Mouse (Mus musculus) urinary bladder, adult 2 months (tissue): ENCODE results near the gene 4930556J24Rik. TPM values are rescaled to one million over a fixed set of nuclear protein-coding genes. Genes with fewer than 3 reads are reported as not detected.
"Not testable (repeated sequence)": the region's sequence is repeated elsewhere in the genome, so short reads cannot be mapped to it uniquely, and the experiment has no call there.

Experiments used
- DNase-seq: peaks from one replicate; pipeline ENCODE4 v3.0.0; 2022; ENCODE audit warnings: low spot score
- polyA plus RNA-seq: library from polyadenylated mRNA; depleted of rRNA; stranded (reverse); fragments of >200 nt; gene quantifications from 2 replicates; pipeline ENCODE4 v1.2.3, GENCODE M21; 2012

Gene 4930556J24Rik
- polyA plus RNA-seq, 1 experiment: 0.04 TPM

DNA sequence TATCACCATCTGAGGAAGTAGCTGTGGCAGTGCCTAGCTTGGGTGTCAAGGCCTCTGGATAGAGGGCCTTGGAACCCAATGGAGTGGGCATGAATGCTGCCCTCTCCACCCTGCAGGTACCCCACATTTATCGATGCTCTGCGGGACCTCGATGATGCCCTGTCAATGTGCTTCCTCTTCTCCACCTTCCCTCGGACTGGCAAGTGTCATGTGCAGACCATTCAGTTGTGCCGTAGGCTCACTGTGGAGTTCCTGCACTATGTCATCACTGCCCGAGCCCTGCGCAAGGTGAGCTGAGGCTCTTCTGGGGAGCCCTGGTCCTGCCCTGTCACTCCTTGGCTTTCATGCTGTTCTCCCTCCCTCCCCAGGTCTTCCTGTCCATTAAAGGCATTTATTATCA lies 3.5 kb downstream of the 4930556J24Rik start:
- DNase-seq: no peak

- DNase-seq: peak; percentile 6
Measured at GRCm38 (mm10) chr11:3970361-3970760, 6.2 kb downstream of the 4930556J24Rik start.

GRCm38 (mm10) chr11:3969837-3970236 lies 6.7 kb downstream of the 4930556J24Rik start:
- peak; percentile 5 for DNase-seq

GRCm38 (mm10) chr11:3964416-3965172 lies 12.0 kb downstream of the 4930556J24Rik start:
- no peak for DNase-seq

GRCm38 (mm10) chr11:3963610-3964415 lies 12.8 kb downstream of the 4930556J24Rik start, which contains the start of gene Pes1:
Pes1 (plus strand) TSS chr11:3963975.
- peak; percentile 64 for DNase-seq

DNA sequence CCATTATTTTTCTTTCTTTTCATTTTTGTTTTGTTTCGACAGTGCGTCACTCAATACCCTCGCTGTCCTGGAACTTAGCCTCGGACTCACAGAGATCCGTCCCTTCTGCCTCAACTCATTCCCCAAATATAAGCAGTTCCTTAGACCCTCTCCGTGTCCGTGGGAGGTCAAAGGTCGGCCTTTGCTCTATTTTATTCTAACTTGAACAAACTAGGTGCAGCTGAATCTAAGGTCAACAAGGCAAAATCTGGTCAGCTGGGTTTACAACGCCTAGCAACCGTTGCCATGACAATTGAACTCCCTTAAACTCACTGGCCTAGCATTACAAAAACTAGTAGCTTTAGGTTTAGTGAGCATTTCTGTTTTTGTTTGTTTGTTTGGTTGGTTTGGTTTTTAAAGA lies 13.4 kb downstream of the 4930556J24Rik start:
- DNase-seq: no peak

- no peak for DNase-seq
Measured at GRCm38 (mm10) chr11:3961761-3962160, 14.8 kb downstream of the 4930556J24Rik start.

DNA sequence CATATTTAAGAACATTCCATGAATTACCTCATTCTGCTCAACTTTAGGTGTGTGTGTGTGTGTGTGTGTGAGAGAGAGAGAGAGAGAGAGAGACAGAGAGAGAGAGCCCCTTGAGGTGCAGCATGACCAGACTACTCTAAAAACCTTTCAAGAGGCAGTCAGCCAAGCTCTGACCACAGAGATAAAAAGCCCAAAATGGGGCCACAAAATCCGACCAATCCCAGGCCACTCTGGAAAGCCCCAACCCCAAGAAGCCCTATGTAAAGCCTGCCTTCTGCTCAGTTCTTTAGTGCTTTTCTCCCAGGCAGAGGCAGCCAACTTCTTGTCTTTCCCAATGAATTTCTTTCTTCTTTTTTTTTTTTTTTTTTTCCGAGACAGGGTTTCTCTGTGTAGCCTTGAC lies 15.7 kb downstream of the 4930556J24Rik start:
- DNase-seq: no peak

DNA sequence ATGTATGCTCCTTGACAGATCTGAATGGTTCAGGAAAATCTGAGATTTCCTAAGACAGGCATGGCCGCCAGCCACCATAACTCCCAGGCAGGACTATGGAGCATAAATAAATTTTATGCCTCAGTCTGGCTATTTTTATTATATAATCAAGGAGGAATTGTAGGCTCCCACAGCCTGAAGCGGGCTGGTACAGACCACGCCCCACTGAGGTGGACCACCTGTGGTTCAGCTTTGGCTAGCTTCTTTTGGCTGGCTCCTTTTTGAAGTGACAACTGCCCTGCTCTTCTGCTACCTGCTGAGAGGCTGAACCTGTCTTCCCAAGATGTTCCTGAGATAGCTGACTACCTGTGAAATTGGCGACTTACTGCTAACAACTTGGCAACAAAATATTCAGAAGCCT lies 21.2 kb downstream of the 4930556J24Rik start:
- DNase-seq: not testable (repeated sequence)

GRCm38 (mm10) chr11:3954876-3955275 lies 21.7 kb downstream of the 4930556J24Rik start:
- not testable (repeated sequence) for DNase-seq

DNA sequence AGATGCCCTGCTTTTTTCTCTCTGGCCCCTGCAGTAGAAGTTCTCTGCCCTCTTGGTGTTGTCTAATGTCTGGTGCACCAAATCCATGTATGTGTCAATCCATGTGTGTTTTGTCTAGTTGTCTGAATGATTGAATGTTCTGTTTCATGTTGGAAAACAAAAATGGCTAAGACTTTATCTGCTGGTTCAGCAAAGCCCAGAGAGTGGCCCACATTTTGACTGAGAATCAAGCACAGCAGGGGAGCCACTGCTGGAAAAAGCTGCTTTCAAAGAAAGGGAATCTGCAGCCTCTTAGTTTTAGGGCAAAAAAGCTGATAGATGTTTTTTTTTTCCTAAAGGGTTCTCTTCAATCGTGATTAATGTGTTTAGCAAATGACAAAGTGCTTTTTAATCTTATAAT lies 30.2 kb downstream of the 4930556J24Rik start:
- DNase-seq: no peak

GRCm38 (mm10) chr11:3941371-3941770 lies 35.2 kb downstream of the 4930556J24Rik start:
- DNase-seq: peak; percentile 3

- peak; percentile 1 for DNase-seq
Measured at GRCm38 (mm10) chr11:3937321-3937874, 39.2 kb downstream of the 4930556J24Rik start.

DNA sequence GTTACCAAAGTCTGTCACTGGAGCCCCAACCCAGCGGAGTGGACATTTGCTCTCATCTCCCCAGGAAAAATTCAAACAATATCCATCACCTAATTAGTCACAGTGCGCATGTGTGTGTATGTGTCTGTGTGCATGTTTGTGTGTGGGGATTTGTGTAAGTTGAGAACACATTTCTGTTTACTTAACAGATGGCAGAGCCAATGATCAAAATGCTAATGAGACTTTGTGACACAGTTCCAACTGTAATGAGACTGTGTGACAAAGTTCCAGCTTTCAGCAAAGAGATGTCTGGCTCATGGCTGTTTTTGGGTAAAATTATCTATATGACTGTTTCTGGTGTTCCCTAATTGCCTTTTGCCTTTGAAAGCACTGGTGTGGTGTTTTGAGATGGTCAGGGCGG lies 40.3 kb downstream of the 4930556J24Rik start:
- no peak for DNase-seq

DNA sequence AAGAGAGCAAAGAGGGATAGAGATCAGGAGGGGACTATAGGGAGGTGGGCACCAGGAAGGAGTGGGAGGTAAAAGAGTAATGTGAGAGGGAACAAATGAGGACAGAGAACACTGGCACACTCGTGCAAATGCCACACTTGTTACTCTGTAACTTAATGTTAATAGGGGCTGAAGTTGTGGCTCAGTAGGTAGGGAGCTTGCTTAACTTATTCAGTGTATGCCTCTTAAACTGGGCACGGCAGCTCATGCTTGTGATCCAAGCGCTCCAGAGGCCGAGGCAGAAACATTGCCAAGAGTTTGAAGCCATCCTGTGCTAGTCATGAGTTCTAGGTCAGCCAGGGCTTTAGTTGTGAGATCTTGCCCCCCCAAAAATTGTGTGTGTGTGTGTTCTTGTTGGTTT lies 41.4 kb downstream of the 4930556J24Rik start:
- DNase-seq: peak; percentile 9

- peak; percentile 4 for DNase-seq
Measured at GRCm38 (mm10) chr11:3933756-3934285, 42.8 kb downstream of the 4930556J24Rik start.

GRCm38 (mm10) chr11:3931511-3932211 lies 44.9 kb downstream of the 4930556J24Rik start, which contains the start of gene Tcn2:
Tcn2 (minus strand) TSS chr11:3932159.
- peak; percentile 63 for DNase-seq

GRCm38 (mm10) chr11:3930931-3931330 lies 45.6 kb downstream of the 4930556J24Rik start:
- peak; percentile 8 for DNase-seq

DNA sequence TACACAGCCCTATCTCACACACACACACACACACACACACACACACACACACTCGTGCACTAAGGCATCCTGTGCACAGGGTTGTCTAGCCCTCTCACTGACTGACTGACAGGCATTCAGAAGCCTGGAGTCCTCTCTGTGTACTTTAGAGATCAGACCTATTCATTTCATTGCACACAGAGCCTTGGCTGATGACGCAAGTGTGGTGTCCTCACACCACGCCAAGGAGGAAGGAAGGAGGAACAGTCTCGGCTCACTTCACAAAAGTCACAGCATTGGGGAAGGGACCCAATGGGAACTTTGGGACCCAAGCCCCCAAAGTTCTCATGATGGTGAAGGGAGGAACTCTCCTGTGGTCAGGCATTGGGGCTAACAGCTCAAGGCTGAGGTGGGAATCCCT lies 46.6 kb downstream of the 4930556J24Rik start:
- no peak for DNase-seq

- peak; percentile 9 for DNase-seq
Measured at GRCm38 (mm10) chr11:3925916-3926315, 50.7 kb downstream of the 4930556J24Rik start.

GRCm38 (mm10) chr11:3922731-3923130 lies 53.8 kb downstream of the 4930556J24Rik start:
- no peak for DNase-seq
